Mouse (Mus musculus) lung, embryonic 14.5 days (tissue): ENCODE measurements around the gene 4930548H24Rik. TPM values are rescaled to one million over a fixed set of nuclear protein-coding genes. Genes with fewer than 3 reads are reported as not detected.
"Not testable (repeated sequence)": the region's sequence is repeated elsewhere in the genome, so short reads cannot be mapped to it uniquely, and the experiment has no call there.

Experiments used
- ATAC-seq: fragments of 200-750 bp; cut with Nextera tagmentation; 2 replicates; pipeline ENCODE4 v1.8.0; 2017; ENCODE audit warnings: mild to moderate bottlenecking, moderate TSS enrichment, moderate library complexity; ENCODE audit not compliant: insufficient read depth
- DNase-seq: peaks from one replicate; pipeline ENCODE4 v3.0.0-alpha.2; 2015
- H3K27ac ChIP-seq: fragments of 300-500 bp; sonication (generic); 2 replicates; pipeline ENCODE4 v1.5.1; 2014; ENCODE audit warnings: low read depth, mild to moderate bottlenecking, moderate library complexity
- H3K27me3 ChIP-seq: fragments of 300-500 bp; sonication (generic); 2 replicates; pipeline ENCODE4 v1.6.1; 2014; ENCODE audit warnings: low read length, control low read depth; ENCODE audit not compliant: insufficient read depth
- H3K36me3 ChIP-seq: fragments of 300-500 bp; sonication (generic); 2 replicates; pipeline ENCODE4 v1.6.1; 2014; ENCODE audit warnings: control low read depth; ENCODE audit not compliant: insufficient read depth
- H3K4me1 ChIP-seq: fragments of 300-500 bp; sonication (generic); 2 replicates; pipeline ENCODE4 v1.6.1; 2014; ENCODE audit warnings: antibody characterized with exemption, control low read depth; ENCODE audit not compliant: insufficient read depth
- H3K4me2 ChIP-seq: fragments of 300-500 bp; sonication (generic); 2 replicates; pipeline ENCODE4 v1.6.1; 2014; ENCODE audit warnings: mild to moderate bottlenecking
- H3K4me3 ChIP-seq: fragments of 300-500 bp; sonication (generic); 2 replicates; pipeline ENCODE4 v1.5.1; 2014; ENCODE audit warnings: low read depth, low read length
- H3K9ac ChIP-seq: fragments of 300-500 bp; sonication (generic); 2 replicates; pipeline ENCODE4 v1.6.1; 2014
- H3K9me3 ChIP-seq: fragments of 300-500 bp; sonication (generic); 2 replicates; pipeline ENCODE4 v1.6.1; 2016; ENCODE audit warnings: low read depth, low read length, control low read depth
- CTCF ChIP-seq: IDR thresholded peaks from 2 replicates; pipeline ENCODE4 v1.5.1; 2016; ENCODE audit warnings: antibody characterized with exemption, low read depth
- WGBS: fragments of 180-500 bp; shearing (Covaris S2); extraction: QIAGEN DNeasy Blood & Tissue Kit; methylation state at CpG from one replicate; pipeline ENCODE4 v1.1.7; 2014; 5-methylcytosine and 5-hydroxymethylcytosine counted together
- polyA plus RNA-seq: library from polyadenylated mRNA; unstranded; fragments of >200 nt; fragmentation: Nextera tagmentation; extraction: Ambion mirVana; gene quantifications from 2 replicates; pipeline ENCODE4 v1.2.1, GENCODE M21; 2014

The 4930548H24Rik gene
- polyA plus RNA-seq, 1 experiment from 2014 or later: 0.18 TPM

GRCm38 (mm10) chr5:31512481-31512880, 26.9 kb downstream of the 4930548H24Rik start:
- ATAC-seq (no peak), DNase-seq (no peak)
- Histone ChIP-seq H3K36me3 (peaks cover 85% of the 10 kb centered on the region), H3K4me3 (no peak overlapping the region), H3K4me1 (no peaks in the 10 kb centered on the region), H3K4me2 (no peak overlapping the region), H3K9me3 (no peaks in the 10 kb centered on the region), H3K27ac (no peak overlapping the region), H3K27me3 (no peaks in the 10 kb centered on the region), H3K9ac (no peak overlapping the region)
- 73% methylated on average over 1 of the region's 1 CpGs for WGBS
- no peak for TF ChIP-seq CTCF

GRCm38 (mm10) chr5:31520556-31520955, 35.0 kb downstream of the 4930548H24Rik start:
- Histone ChIP-seq H3K9ac (no peak overlapping the region), H3K4me2 (no peak overlapping the region), H3K4me1 (no peaks in the 10 kb centered on the region), H3K36me3 (peaks cover 63% of the 10 kb centered on the region), H3K27me3 (no peaks in the 10 kb centered on the region), H3K4me3 (no peak overlapping the region), H3K9me3 (no peaks in the 10 kb centered on the region), H3K27ac (no peak overlapping the region)
- DNase-seq (no peak), ATAC-seq (no peak)
- 73% methylated on average over 6 of the region's 6 CpGs for WGBS
- TF ChIP-seq CTCF: no peak

GRCm38 (mm10) chr5:31526354-31527116, 41.0 kb downstream of the 4930548H24Rik start, which contains the start of gene Slc4a1ap:
Slc4a1ap (plus strand) TSS chr5:31526995.
- ATAC-seq (peak; percentile 86), DNase-seq (peak; percentile 84)
- Histone ChIP-seq H3K36me3 (peaks cover 28% of the 10 kb centered on the region), H3K4me3 (peak within 1 kb of the TSS; percentile 80), H3K4me1 (peaks cover 6% of the 10 kb centered on the region), H3K27ac (peak within 1 kb of the TSS; percentile 90), H3K4me2 (peak within 1 kb of the TSS; percentile 98), H3K9me3 (no peaks in the 10 kb centered on the region), H3K9ac (peak within 1 kb of the TSS; percentile 88), H3K27me3 (no peaks in the 10 kb centered on the region)
- TF ChIP-seq CTCF: no peak
- under 1% methylated on average over 28 of the region's 28 CpGs for WGBS

GRCm38 (mm10) chr5:31527117-31527680, 41.7 kb downstream of the 4930548H24Rik start:
- TF ChIP-seq CTCF: no peak
- no peaks in the 10 kb centered on the region for H3K9me3 ChIP-seq
- peak overlapping the region; percentile 88 for H3K9ac ChIP-seq
- H3K4me3 ChIP-seq: peak overlapping the region; percentile 80
- H3K27me3 ChIP-seq: no peaks in the 10 kb centered on the region
- H3K4me1 ChIP-seq: peaks cover 6% of the 10 kb centered on the region
- DNase-seq: peak; percentile 1
- H3K4me2 ChIP-seq: peak overlapping the region; percentile 98
- peaks cover 30% of the 10 kb centered on the region for H3K36me3 ChIP-seq
- WGBS: 2% methylated on average over 40 of the region's 40 CpGs
- peak overlapping the region; percentile 90 for H3K27ac ChIP-seq
- peak; percentile 55 for ATAC-seq

GRCm38 (mm10) chr5:31527707-31528106, 42.2 kb downstream of the 4930548H24Rik start, which contains the start of gene Supt7l:
Supt7l (minus strand) TSS chr5:31527807.
- WGBS: 67% methylated on average over 11 of the region's 11 CpGs
- not testable (repeated sequence) for H3K9me3 ChIP-seq, DNase-seq, H3K27me3 ChIP-seq, H3K4me1 ChIP-seq, ATAC-seq
- peak within 1 kb of the TSS; percentile 80 for H3K4me3 ChIP-seq
- peaks cover 30% of the 10 kb centered on the region for H3K36me3 ChIP-seq
- peak within 1 kb of the TSS; percentile 88 for H3K9ac ChIP-seq
- H3K4me2 ChIP-seq: peak within 1 kb of the TSS; percentile 98
- H3K27ac ChIP-seq: peak within 1 kb of the TSS; percentile 90

- H3K9me3 ChIP-seq: no peaks in the 10 kb centered on the region
- 52% methylated on average over 2 of the region's 2 CpGs for WGBS
- no peaks in the 10 kb centered on the region for H3K27me3 ChIP-seq
- H3K9ac ChIP-seq: no peak overlapping the region
- no peak overlapping the region for H3K4me3 ChIP-seq
- peaks cover 6% of the 10 kb centered on the region for H3K4me1 ChIP-seq
- H3K27ac ChIP-seq: no peak overlapping the region
- TF ChIP-seq CTCF: no peak
- H3K36me3 ChIP-seq: peaks cover 33% of the 10 kb centered on the region
- DNase-seq (peak; percentile 5), ATAC-seq (no peak)
- peak overlapping the region; percentile 98; the same call in 1 of the 2 replicates for H3K4me2 ChIP-seq
Measured at GRCm38 (mm10) chr5:31528560-31528959, 43.0 kb downstream of the 4930548H24Rik start.

- 84% methylated on average over 2 of the region's 2 CpGs for WGBS
- peak; percentile 5 for DNase-seq
Measured at GRCm38 (mm10) chr5:31535228-31535627, 49.7 kb downstream of the 4930548H24Rik start.

More at GRCm38 (mm10) chr5:31535228-31535627, 49.7 kb downstream of the 4930548H24Rik start:
- no peak for ATAC-seq
- H3K9me3 ChIP-seq: no peaks in the 10 kb centered on the region
- H3K9ac ChIP-seq: no peak overlapping the region
- H3K36me3 ChIP-seq: peaks cover 86% of the 10 kb centered on the region
- TF ChIP-seq CTCF: 0 out of 2 replicates have a peak, but pooled peaks have one; percentile 18
- no peak overlapping the region for H3K4me3 ChIP-seq
- no peak overlapping the region for H3K27ac ChIP-seq
- no peaks in the 10 kb centered on the region for H3K27me3 ChIP-seq
- no peaks in the 10 kb centered on the region for H3K4me1 ChIP-seq
- H3K4me2 ChIP-seq: no peak overlapping the region

Other genes with a start within 250 kb of the 4930548H24Rik start
- gene Nrbp1, start 244.9 kb upstream of the 4930548H24Rik start, polyA plus RNA-seq: 158 and 165 TPM in 2 replicates
- 0.37 and 0.38 TPM in 2 replicates for gene Gm9970, start 244.5 kb upstream of the 4930548H24Rik start, polyA plus RNA-seq
- gene Krtcap3, start 234.0 kb upstream of the 4930548H24Rik start, polyA plus RNA-seq: 31.1 and 32.0 TPM in 2 replicates
- 32.3 and 36.4 TPM in 2 replicates for gene Ift172, start 194.6 kb upstream of the 4930548H24Rik start, polyA plus RNA-seq
- 58.5 and 68.6 TPM in 2 replicates for gene Fndc4, start 189.7 kb upstream of the 4930548H24Rik start, polyA plus RNA-seq
- gene Gckr, start 188.3 kb upstream of the 4930548H24Rik start, polyA plus RNA-seq: 0.34 TPM in 1 of 2 replicates, not detected in the other
- gene Zfp512, start 33.3 kb upstream of the 4930548H24Rik start, polyA plus RNA-seq: 50.1 and 51.8 TPM in 2 replicates
- gene Gpn1, start 9.0 kb downstream of the 4930548H24Rik start, polyA plus RNA-seq: 68.4 and 69.2 TPM in 2 replicates
- 29.3 and 36.5 TPM in 2 replicates for gene Slc4a1ap, start 41.3 kb downstream of the 4930548H24Rik start, polyA plus RNA-seq
- gene Supt7l, start 42.1 kb downstream of the 4930548H24Rik start, polyA plus RNA-seq: 19.1 and 20.5 TPM in 2 replicates
- gene Mrpl33, start 111.2 kb downstream of the 4930548H24Rik start, polyA plus RNA-seq: 272 and 281 TPM in 2 replicates
- 2.7 and 3.5 TPM in 2 replicates for gene Rbks, start 211.9 kb downstream of the 4930548H24Rik start, polyA plus RNA-seq
- 39.2 and 43.9 TPM in 2 replicates for gene Babam2, start 211.9 kb downstream of the 4930548H24Rik start, polyA plus RNA-seq